ENCODE assay signal across 27 mouse cellular contexts in genomic region chr13:79886361-79886760, GRCm38 (mm10).
"Had no signal": no experiment of that assay in that cellular context is flagged by ENCODE, and none has a peak within 500 bp of the region (broad histone marks: within the 10 kb centered on the region; RNA-seq: fewer than 3 reads in every experiment).

No protein-coding gene starts in this region.

- H3K4me2 ChIP-seq: embryonic facial prominence, embryonic 12.5 days; embryonic facial prominence, embryonic 13.5 days; embryonic facial prominence, embryonic 15.5 days; forebrain, embryonic 12.5 days; forebrain, embryonic 13.5 days; forebrain, embryonic 15.5 days had no signal

- DNase-seq: cerebellum, adult 2 months; cerebellum, adult 8-10 months; cerebellum, adult 9-10 months; cerebellum, adult 9-11 months; cerebellum, postnatal 25 days; cerebellum, postnatal 36 days; embryo, embryonic 11 days; forebrain, postnatal 0 days; gastrocnemius, adult 2 months; gastrocnemius, postnatal 10 days; gastrocnemius, postnatal 14 days; gastrocnemius, postnatal 25 days; gastrocnemius, postnatal 36 days; heart, adult 11 months; heart, adult 18-20 months; heart, adult 2 months had no signal

- ATAC-seq: forebrain, embryonic 13.5 days; forebrain, embryonic 14.5 days; forebrain, embryonic 15.5 days; forebrain, embryonic 16.5 days; forebrain, postnatal 0 days had no signal

- H3K27me3 ChIP-seq: embryonic facial prominence, embryonic 12.5 days; embryonic facial prominence, embryonic 13.5 days; embryonic facial prominence, embryonic 15.5 days; forebrain, embryonic 12.5 days; forebrain, embryonic 13.5 days; forebrain, embryonic 15.5 days had no signal

- H3K9ac ChIP-seq: embryonic facial prominence, embryonic 12.5 days; embryonic facial prominence, embryonic 13.5 days; embryonic facial prominence, embryonic 15.5 days; forebrain, embryonic 12.5 days; forebrain, embryonic 13.5 days; forebrain, embryonic 15.5 days; forebrain, postnatal 0 days had no signal

- H3K4me3 ChIP-seq: embryonic facial prominence, embryonic 10.5 days; embryonic facial prominence, embryonic 12.5 days; embryonic facial prominence, embryonic 13.5 days; embryonic facial prominence, embryonic 15.5 days; erythroblast, embryonic 14.5 days; forebrain, embryonic 10.5 days; forebrain, embryonic 12.5 days; forebrain, embryonic 13.5 days; forebrain, embryonic 15.5 days; gastrocnemius, adult 2 months; heart, adult 2 months had no signal

- H3K36me3 ChIP-seq: embryonic facial prominence, embryonic 10.5 days; embryonic facial prominence, embryonic 12.5 days; embryonic facial prominence, embryonic 13.5 days; embryonic facial prominence, embryonic 15.5 days; forebrain, embryonic 10.5 days; forebrain, embryonic 12.5 days; forebrain, embryonic 15.5 days had no signal

- H3K27ac ChIP-seq: embryonic facial prominence, embryonic 10.5 days; embryonic facial prominence, embryonic 12.5 days; embryonic facial prominence, embryonic 13.5 days; embryonic facial prominence, embryonic 15.5 days; forebrain, embryonic 10.5 days; forebrain, embryonic 12.5 days; forebrain, embryonic 13.5 days; forebrain, embryonic 15.5 days; gastrocnemius, adult 2 months; heart, adult 2 months had no signal

- H3K9me3 ChIP-seq: embryonic facial prominence, embryonic 10.5 days; embryonic facial prominence, embryonic 12.5 days; embryonic facial prominence, embryonic 13.5 days; embryonic facial prominence, embryonic 15.5 days; forebrain, embryonic 10.5 days; forebrain, embryonic 12.5 days; forebrain, embryonic 13.5 days; forebrain, embryonic 15.5 days had no signal

- H3K4me1 ChIP-seq: embryonic facial prominence, embryonic 10.5 days; embryonic facial prominence, embryonic 12.5 days; embryonic facial prominence, embryonic 13.5 days; embryonic facial prominence, embryonic 15.5 days; forebrain, embryonic 10.5 days; forebrain, embryonic 12.5 days; forebrain, embryonic 13.5 days; forebrain, embryonic 15.5 days had no signal
